Mouse (Mus musculus): ENCODE data around the gene Pard3b. TPM values are rescaled to one million over a fixed set of nuclear protein-coding genes. Genes with fewer than 3 reads are reported as not detected.

The Pard3b gene
- polyA plus RNA-seq, 1 experiment from 2014 or later = 21.4 TPM

DNA sequence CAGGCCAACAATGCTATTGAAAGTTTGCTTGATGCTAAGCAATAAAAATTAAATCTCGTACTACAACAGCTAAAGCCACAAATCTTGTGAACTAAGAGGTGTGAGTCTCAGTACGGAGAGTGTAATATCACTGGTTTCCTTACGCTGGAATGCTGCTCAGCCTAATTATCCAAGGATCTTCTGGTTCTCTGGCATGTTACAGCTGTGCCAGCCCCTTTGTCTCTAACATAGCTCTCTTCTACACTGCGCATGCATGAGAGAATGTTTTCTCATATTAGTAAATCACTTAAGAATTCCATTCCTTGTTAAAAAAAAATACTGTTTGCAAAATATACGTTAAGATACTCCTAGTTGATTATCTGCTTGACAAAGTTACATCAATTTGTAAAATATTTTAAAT, 211.8 kb downstream of the Pard3b start:
- Histone ChIP-seq H3K36me3 (ENCODE audit: insufficient read depth, low read length) (no peaks in the 10 kb centered on the region), H3K27ac (no peak overlapping the region), H3K9me3 (replicated peaks; ENCODE audit: low read length) (no peaks in the 10 kb centered on the region), H3K27me3 (ENCODE audit: insufficient read depth, low read length) (no peaks in the 10 kb centered on the region), H3K4me1 (replicated peaks; ENCODE audit: insufficient read depth, low read length) (no peaks in the 10 kb centered on the region), H3K4me2 (ENCODE audit: low read length) (no peak overlapping the region), H3K9ac (ENCODE audit: low read depth, low read length) (no peak overlapping the region), H3K4me3 (replicated peaks; ENCODE audit: low read depth, low read length) (no peak overlapping the region)
- WGBS = 74% methylated on average over 5 of the region's 5 CpGs
- ATAC-seq (replicated peaks; ENCODE audit: low FRiP score, low read depth) (no peak), DNase-seq (ENCODE audit: low spot score) (no peak)
- TF ChIP-seq CTCF (IDR thresholded peaks at IDR 0.05; ENCODE audit: low read depth) = no peak

DNA sequence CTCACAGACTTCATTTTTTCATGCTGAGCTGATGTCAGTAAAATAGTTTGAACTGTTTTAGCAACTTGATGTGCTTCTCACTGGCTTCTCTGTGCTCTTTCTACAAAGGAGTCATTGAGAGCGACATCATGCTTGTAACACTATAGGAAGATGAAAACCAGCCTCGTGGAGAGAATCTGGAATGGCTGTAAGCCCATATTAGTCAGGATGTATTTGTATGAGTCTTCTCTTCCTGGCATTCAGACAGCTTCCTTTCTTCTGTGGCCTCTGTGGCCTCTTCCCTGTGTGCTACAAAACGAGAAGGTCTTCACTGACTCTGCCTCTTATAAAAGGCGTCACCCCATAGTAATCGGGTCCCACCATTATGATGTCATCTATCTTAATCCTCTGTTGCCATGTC, 212.6 kb downstream of the Pard3b start:
- Histone ChIP-seq H3K4me3 (replicated peaks; ENCODE audit: low read depth, low read length) (no peak overlapping the region), H3K9me3 (replicated peaks; ENCODE audit: low read length) (no peaks in the 10 kb centered on the region), H3K36me3 (ENCODE audit: insufficient read depth, low read length) (no peaks in the 10 kb centered on the region), H3K27me3 (ENCODE audit: insufficient read depth, low read length) (no peaks in the 10 kb centered on the region), H3K4me1 (replicated peaks; ENCODE audit: insufficient read depth, low read length) (no peaks in the 10 kb centered on the region), H3K4me2 (ENCODE audit: low read length) (no peak overlapping the region), H3K27ac (no peak overlapping the region), H3K9ac (ENCODE audit: low read depth, low read length) (no peak overlapping the region)
- WGBS = 59% methylated on average over 5 of the region's 5 CpGs
- no peak for ATAC-seq (replicated peaks; ENCODE audit: low FRiP score, low read depth)
- no peak for TF ChIP-seq CTCF (IDR thresholded peaks at IDR 0.05; ENCODE audit: low read depth)
- DNase-seq (ENCODE audit: low spot score) = peak; percentile 11

DNA sequence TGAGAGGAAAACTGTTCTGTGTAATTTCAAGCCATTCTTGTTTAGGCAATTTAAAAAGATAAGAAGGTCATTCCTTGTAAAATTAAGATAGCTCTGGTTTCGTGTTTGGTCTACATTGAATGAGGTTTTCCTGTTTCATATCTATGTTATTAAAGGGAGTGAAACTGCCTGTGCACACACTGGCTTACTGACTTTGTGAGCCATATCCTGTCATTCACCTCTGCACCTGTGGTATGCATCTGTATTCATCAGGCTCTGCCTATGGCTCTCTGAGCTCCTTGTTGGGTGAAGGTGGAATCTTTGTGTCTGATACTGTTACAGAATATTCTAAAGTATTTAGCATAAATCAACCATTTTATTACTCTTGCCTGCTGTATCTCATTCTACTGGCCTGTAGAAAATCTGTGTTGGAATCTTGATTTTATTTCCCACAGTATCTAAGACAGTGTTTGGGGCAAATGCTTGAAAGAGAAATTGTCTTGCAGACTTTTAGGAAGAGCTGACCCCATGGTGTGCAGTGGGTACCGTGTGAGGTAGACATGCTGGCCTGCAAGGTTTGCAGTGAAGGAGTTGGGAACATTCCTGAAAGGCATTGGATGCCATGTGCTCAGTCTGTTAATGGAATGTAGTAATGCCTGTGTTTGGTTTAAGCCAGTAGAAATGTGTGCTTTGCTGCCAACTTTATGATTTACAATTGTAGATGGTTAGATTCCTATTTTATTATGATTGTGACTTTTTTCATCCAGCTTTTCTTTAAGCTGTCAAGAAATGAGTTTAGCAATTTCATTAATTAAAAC, 228.9 kb downstream of the Pard3b start:
- TF ChIP-seq CTCF (IDR thresholded peaks at IDR 0.05; ENCODE audit: low read depth) = no peak
- Histone ChIP-seq H3K27me3 (ENCODE audit: insufficient read depth, low read length) (no peaks in the 10 kb centered on the region), H3K4me2 (ENCODE audit: low read length) (no peak overlapping the region), H3K27ac (no peak overlapping the region), H3K36me3 (ENCODE audit: insufficient read depth, low read length) (no peaks in the 10 kb centered on the region), H3K9ac (ENCODE audit: low read depth, low read length) (no peak overlapping the region), H3K4me1 (replicated peaks; ENCODE audit: insufficient read depth, low read length) (no peaks in the 10 kb centered on the region), H3K4me3 (replicated peaks; ENCODE audit: low read depth, low read length) (no peak overlapping the region), H3K9me3 (replicated peaks; ENCODE audit: low read length) (no peaks in the 10 kb centered on the region)
- 51% methylated on average over 2 of the region's 2 CpGs for WGBS
- peak; percentile 28 for DNase-seq (ENCODE audit: low spot score)
- ATAC-seq (replicated peaks; ENCODE audit: low FRiP score, low read depth) = no peak

DNA sequence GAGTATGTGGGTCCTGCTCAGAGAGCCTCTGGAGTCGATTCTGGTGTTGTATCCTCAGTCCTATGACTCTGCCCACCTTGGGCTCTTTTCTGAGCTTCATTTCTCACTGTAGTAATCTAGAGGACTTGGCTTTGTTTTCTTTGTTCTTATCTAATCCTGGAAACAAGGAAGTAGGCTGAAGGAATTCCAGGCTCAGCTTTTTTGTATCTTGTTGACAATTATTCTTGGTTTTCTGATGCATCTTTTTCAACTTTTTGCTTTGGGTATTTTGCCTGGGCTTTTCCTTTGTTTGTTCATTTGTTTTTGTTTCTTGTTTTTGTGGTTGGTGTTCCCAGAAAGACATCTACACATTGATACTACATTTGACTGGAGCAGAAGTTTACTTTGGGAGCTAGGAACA, 236.3 kb downstream of the Pard3b start:
- no peak overlapping the region for H3K9ac ChIP-seq (ENCODE audit: low read depth, low read length)
- H3K4me2 ChIP-seq (ENCODE audit: low read length) = no peak overlapping the region
- no peak overlapping the region for H3K4me3 ChIP-seq (replicated peaks; ENCODE audit: low read depth, low read length)
- no peaks in the 10 kb centered on the region for H3K27me3 ChIP-seq (ENCODE audit: insufficient read depth, low read length)
- H3K27ac ChIP-seq = no peak overlapping the region
- DNase-seq (ENCODE audit: low spot score) = no peak
- no peaks in the 10 kb centered on the region for H3K36me3 ChIP-seq (ENCODE audit: insufficient read depth, low read length)
- no peak for ATAC-seq (replicated peaks; ENCODE audit: low FRiP score, low read depth)
- no peaks in the 10 kb centered on the region for H3K9me3 ChIP-seq (replicated peaks; ENCODE audit: low read length)
- H3K4me1 ChIP-seq (replicated peaks; ENCODE audit: insufficient read depth, low read length) = no peaks in the 10 kb centered on the region
- no peak for TF ChIP-seq CTCF (IDR thresholded peaks at IDR 0.05; ENCODE audit: low read depth)
- WGBS = 67% methylated on average over 1 of the region's 1 CpGs

DNA sequence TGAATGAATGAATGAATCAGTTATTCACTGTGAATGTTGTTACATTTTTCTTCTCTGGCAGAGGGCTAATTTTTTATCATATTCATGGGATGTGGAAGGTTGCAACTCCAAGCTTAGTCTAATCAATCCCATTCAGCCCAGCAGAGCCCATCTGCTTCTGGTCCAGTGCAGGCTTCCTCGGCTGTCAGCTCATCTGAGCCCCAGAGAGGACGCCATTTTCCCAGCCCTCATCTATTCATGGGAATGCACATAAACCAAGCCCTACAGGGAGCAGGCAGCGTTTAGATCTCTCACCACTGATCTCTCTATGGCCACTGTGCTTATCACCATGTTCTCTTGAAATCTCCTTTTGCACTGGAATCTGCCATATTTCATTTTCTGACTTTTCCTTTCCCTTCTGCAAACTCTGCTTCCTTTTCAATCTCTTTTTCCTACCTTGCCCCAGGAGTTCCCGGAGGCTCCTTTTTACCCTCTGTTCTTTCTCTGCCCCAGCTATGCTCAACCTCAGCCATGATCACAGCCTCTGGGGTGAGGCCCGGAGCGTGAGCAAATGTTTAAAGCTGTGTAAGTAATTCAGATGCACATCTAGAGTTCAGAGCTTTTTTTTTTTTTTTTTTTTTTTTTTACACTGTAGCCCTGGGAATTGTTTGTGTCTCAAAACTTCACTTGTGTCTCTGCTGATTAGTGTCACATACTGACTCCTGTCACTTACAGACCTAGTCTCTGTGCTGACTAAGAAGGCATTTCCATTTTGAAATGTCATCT, 241.3 kb downstream of the Pard3b start:
- no peaks in the 10 kb centered on the region for H3K4me1 ChIP-seq (replicated peaks; ENCODE audit: insufficient read depth, low read length)
- no peak overlapping the region for H3K4me2 ChIP-seq (ENCODE audit: low read length)
- no peaks in the 10 kb centered on the region for H3K9me3 ChIP-seq (replicated peaks; ENCODE audit: low read length)
- ATAC-seq (replicated peaks; ENCODE audit: low FRiP score, low read depth) = no peak
- WGBS = 83% methylated on average over 6 of the region's 6 CpGs
- DNase-seq (ENCODE audit: low spot score) = no peak
- no peaks in the 10 kb centered on the region for H3K36me3 ChIP-seq (ENCODE audit: insufficient read depth, low read length)
- no peaks in the 10 kb centered on the region for H3K27me3 ChIP-seq (ENCODE audit: insufficient read depth, low read length)
- no peak overlapping the region for H3K4me3 ChIP-seq (replicated peaks; ENCODE audit: low read depth, low read length)
- TF ChIP-seq CTCF (IDR thresholded peaks at IDR 0.05; ENCODE audit: low read depth) = no peak
- H3K9ac ChIP-seq (ENCODE audit: low read depth, low read length) = no peak overlapping the region
- H3K27ac ChIP-seq = no peak overlapping the region

DNA sequence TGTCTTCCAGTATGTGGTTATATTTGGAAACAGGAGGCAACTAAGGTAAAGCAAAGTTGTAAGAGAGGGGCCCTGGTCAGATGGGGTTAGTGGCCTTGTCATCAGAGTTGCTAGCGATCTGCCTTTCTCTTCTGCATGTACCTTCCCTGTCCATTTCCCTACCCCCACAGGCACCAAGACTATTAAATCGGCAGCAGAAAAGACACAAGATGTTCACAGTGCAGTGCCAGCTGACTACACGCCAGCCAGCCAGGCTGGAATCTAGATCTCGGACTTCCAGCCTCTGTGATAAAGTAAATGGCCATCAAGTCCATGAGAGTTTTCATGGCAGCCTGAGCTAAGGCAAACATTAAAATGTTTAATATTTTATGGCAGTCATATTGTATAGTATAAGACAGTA, 257.4 kb downstream of the Pard3b start:
- H3K4me1 ChIP-seq (replicated peaks; ENCODE audit: insufficient read depth, low read length) = no peaks in the 10 kb centered on the region
- H3K4me2 ChIP-seq (ENCODE audit: low read length) = no peak overlapping the region
- ATAC-seq (replicated peaks; ENCODE audit: low FRiP score, low read depth) (no peak), DNase-seq (ENCODE audit: low spot score) (no peak)
- no peak overlapping the region for H3K27ac ChIP-seq
- no peak for TF ChIP-seq CTCF (IDR thresholded peaks at IDR 0.05; ENCODE audit: low read depth)
- no peaks in the 10 kb centered on the region for H3K36me3 ChIP-seq (ENCODE audit: insufficient read depth, low read length)
- H3K4me3 ChIP-seq (replicated peaks; ENCODE audit: low read depth, low read length) = no peak overlapping the region
- H3K27me3 ChIP-seq (ENCODE audit: insufficient read depth, low read length) = no peaks in the 10 kb centered on the region
- no peaks in the 10 kb centered on the region for H3K9me3 ChIP-seq (replicated peaks; ENCODE audit: low read length)
- H3K9ac ChIP-seq (ENCODE audit: low read depth, low read length) = no peak overlapping the region
- WGBS = 81% methylated on average over 4 of the region's 4 CpGs
